Mouse (Mus musculus): ENCODE data around the gene Ush1c.
"Not testable (repeated sequence)": the region's sequence is repeated elsewhere in the genome, so short reads cannot be mapped to it uniquely, and the experiment has no call there.

Ush1c gene

GRCm38 (mm10) chr7:46179431-46180275 is 58.6 kb downstream of the Ush1c start, which contains the start of gene Abcc8:
Gene Abcc8 (minus strand): TSS chr7:46180033.
- DNase-seq (ENCODE audit: low read depth, low spot score), result no peak
- Histone ChIP-seq H3K27me3 (ENCODE audit: control insufficient read depth, insufficient read depth, low read length, poor library complexity, severe bottlenecking) (no peaks in the 10 kb centered on the region), H3K36me3 (ENCODE audit: control insufficient read depth, insufficient read depth, low read length, poor library complexity, severe bottlenecking) (no peaks in the 10 kb centered on the region)

- H3K27me3 ChIP-seq (ENCODE audit: control insufficient read depth, insufficient read depth, low read length, poor library complexity, severe bottlenecking); H3K36me3 ChIP-seq (ENCODE audit: control insufficient read depth, insufficient read depth, low read length, poor library complexity, severe bottlenecking); DNase-seq (ENCODE audit: low read depth, low spot score): not testable (repeated sequence)
Observed at GRCm38 (mm10) chr7:46168980-46169379, 69.3 kb downstream of the Ush1c start.

GRCm38 (mm10) chr7:46168402-46168801 is 69.9 kb downstream of the Ush1c start:
- DNase-seq (ENCODE audit: low read depth, low spot score), result no peak
- H3K27me3 ChIP-seq (ENCODE audit: control insufficient read depth, insufficient read depth, low read length, poor library complexity, severe bottlenecking), result no peaks in the 10 kb centered on the region
- H3K36me3 ChIP-seq (ENCODE audit: control insufficient read depth, insufficient read depth, low read length, poor library complexity, severe bottlenecking), result no peaks in the 10 kb centered on the region

GRCm38 (mm10) chr7:46167901-46168300 is 70.4 kb downstream of the Ush1c start:
- DNase-seq (ENCODE audit: low read depth, low spot score), result no peak
- Histone ChIP-seq H3K27me3 (ENCODE audit: control insufficient read depth, insufficient read depth, low read length, poor library complexity, severe bottlenecking) (no peaks in the 10 kb centered on the region), H3K36me3 (ENCODE audit: control insufficient read depth, insufficient read depth, low read length, poor library complexity, severe bottlenecking) (no peaks in the 10 kb centered on the region)

- DNase-seq (ENCODE audit: low read depth, low spot score), result no peak
- no peaks in the 10 kb centered on the region for H3K36me3 ChIP-seq (ENCODE audit: control insufficient read depth, insufficient read depth, low read length, poor library complexity, severe bottlenecking)
- no peaks in the 10 kb centered on the region for H3K27me3 ChIP-seq (ENCODE audit: control insufficient read depth, insufficient read depth, low read length, poor library complexity, severe bottlenecking)
Observed at GRCm38 (mm10) chr7:46165876-46166275, 72.4 kb downstream of the Ush1c start.

GRCm38 (mm10) chr7:46162731-46163130 is 75.6 kb downstream of the Ush1c start:
- Histone ChIP-seq H3K27me3 (ENCODE audit: control insufficient read depth, insufficient read depth, low read length, poor library complexity, severe bottlenecking) (no peaks in the 10 kb centered on the region), H3K36me3 (ENCODE audit: control insufficient read depth, insufficient read depth, low read length, poor library complexity, severe bottlenecking) (no peaks in the 10 kb centered on the region)
- no peak for DNase-seq (ENCODE audit: low read depth, low spot score)

GRCm38 (mm10) chr7:46162132-46162727 is 76.1 kb downstream of the Ush1c start:
- Histone ChIP-seq H3K36me3 (ENCODE audit: control insufficient read depth, insufficient read depth, low read length, poor library complexity, severe bottlenecking) (no peaks in the 10 kb centered on the region), H3K27me3 (ENCODE audit: control insufficient read depth, insufficient read depth, low read length, poor library complexity, severe bottlenecking) (no peaks in the 10 kb centered on the region)
- no peak for DNase-seq (ENCODE audit: low read depth, low spot score)

- DNase-seq (ENCODE audit: low read depth, low spot score), result no peak
- H3K27me3 ChIP-seq (ENCODE audit: control insufficient read depth, insufficient read depth, low read length, poor library complexity, severe bottlenecking), result no peaks in the 10 kb centered on the region
- no peaks in the 10 kb centered on the region for H3K36me3 ChIP-seq (ENCODE audit: control insufficient read depth, insufficient read depth, low read length, poor library complexity, severe bottlenecking)
Observed at GRCm38 (mm10) chr7:46161615-46162014, 76.7 kb downstream of the Ush1c start.

GRCm38 (mm10) chr7:46157746-46158145 is 80.6 kb downstream of the Ush1c start:
- DNase-seq (ENCODE audit: low read depth, low spot score), result no peak
- no peaks in the 10 kb centered on the region for H3K27me3 ChIP-seq (ENCODE audit: control insufficient read depth, insufficient read depth, low read length, poor library complexity, severe bottlenecking)
- no peaks in the 10 kb centered on the region for H3K36me3 ChIP-seq (ENCODE audit: control insufficient read depth, insufficient read depth, low read length, poor library complexity, severe bottlenecking)

- no peak for DNase-seq (ENCODE audit: low read depth, low spot score)
- H3K36me3 ChIP-seq (ENCODE audit: control insufficient read depth, insufficient read depth, low read length, poor library complexity, severe bottlenecking), result no peaks in the 10 kb centered on the region
- no peaks in the 10 kb centered on the region for H3K27me3 ChIP-seq (ENCODE audit: control insufficient read depth, insufficient read depth, low read length, poor library complexity, severe bottlenecking)
Observed at GRCm38 (mm10) chr7:46154498-46155488, 83.5 kb downstream of the Ush1c start.

- Histone ChIP-seq H3K36me3 (ENCODE audit: control insufficient read depth, insufficient read depth, low read length, poor library complexity, severe bottlenecking) (no peaks in the 10 kb centered on the region), H3K27me3 (ENCODE audit: control insufficient read depth, insufficient read depth, low read length, poor library complexity, severe bottlenecking) (no peaks in the 10 kb centered on the region)
- no peak for DNase-seq (ENCODE audit: low read depth, low spot score)
Observed at GRCm38 (mm10) chr7:46152819-46153351, 85.4 kb downstream of the Ush1c start.

- no peaks in the 10 kb centered on the region for H3K27me3 ChIP-seq (ENCODE audit: control insufficient read depth, insufficient read depth, low read length, poor library complexity, severe bottlenecking)
- no peaks in the 10 kb centered on the region for H3K36me3 ChIP-seq (ENCODE audit: control insufficient read depth, insufficient read depth, low read length, poor library complexity, severe bottlenecking)
- DNase-seq (ENCODE audit: low read depth, low spot score), result no peak
Observed at GRCm38 (mm10) chr7:46147417-46147816, 90.9 kb downstream of the Ush1c start.

GRCm38 (mm10) chr7:46146675-46147308 is 91.5 kb downstream of the Ush1c start:
- DNase-seq (ENCODE audit: low read depth, low spot score), result no peak

More at GRCm38 (mm10) chr7:46146675-46147308, 91.5 kb downstream of the Ush1c start:
- Histone ChIP-seq H3K27me3 (ENCODE audit: control insufficient read depth, insufficient read depth, low read length, poor library complexity, severe bottlenecking) (no peaks in the 10 kb centered on the region), H3K36me3 (ENCODE audit: control insufficient read depth, insufficient read depth, low read length, poor library complexity, severe bottlenecking) (no peaks in the 10 kb centered on the region)

Data from splenic B cell, adult 2 months (primary cell).